Mouse (Mus musculus) thymus, postnatal 10 days (tissue): ENCODE data around the gene Klc4.

ENCODE experiments used
- DNase-seq, 2 experiments: peaks; one replicate each; pipeline ENCODE4 v3.0.0; 2021; ENCODE audit warnings: low spot score in 2 of 2

The Klc4 gene

DNA sequence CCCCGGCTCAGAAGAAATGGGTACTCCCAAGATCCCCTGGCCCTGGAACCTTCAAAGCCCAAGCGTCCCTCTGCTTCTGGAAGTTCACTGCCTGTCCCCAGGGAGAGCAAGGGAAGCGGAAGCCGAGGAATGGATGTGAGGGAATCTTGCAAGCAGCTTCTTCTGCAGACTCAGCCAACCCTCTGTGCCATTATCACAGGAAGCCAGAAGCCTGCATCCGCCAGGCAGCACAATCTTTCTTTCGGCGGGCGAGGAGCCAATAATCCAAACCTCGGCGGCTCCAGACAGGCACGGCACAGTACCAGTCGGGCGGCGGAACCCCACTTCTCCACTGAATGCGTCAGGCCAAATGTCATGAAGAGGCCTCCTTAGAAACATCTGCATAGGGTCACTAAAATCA, 24.5 kb downstream of the Klc4 start:
- DNase-seq = no peak

DNA sequence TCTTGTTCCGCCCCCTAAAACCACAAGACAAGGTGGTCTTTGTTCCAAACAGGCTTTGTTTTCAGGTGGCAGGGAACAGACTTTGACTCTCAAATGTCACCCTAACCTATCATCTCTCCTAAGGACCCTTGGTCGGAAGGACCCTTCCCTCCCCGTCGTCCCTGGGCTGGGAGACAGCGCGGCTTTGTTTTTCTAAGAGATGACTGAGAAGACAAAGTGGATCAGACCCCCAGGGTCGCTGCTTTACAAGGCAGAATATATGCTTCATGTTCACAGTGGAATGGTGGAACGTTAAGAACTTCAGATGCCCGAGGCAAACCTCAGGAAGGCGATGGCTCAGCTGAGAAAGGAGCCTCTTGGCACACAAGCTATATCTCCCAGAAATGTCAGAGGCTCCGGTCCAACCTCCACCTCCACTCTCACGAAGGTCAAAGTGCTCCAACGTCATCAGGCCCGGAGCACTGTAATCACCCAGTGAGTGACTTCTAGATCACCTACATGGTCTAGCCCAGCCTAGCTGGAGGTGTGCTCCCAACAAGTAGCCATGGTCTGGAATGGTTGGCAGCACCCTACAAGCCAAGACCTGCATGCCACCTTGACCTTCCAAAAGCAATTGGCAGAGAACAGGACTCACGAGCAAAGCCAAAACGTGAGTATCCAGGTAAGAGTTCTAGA, 26.0 kb downstream of the Klc4 start:
- DNase-seq = no peak

DNA sequence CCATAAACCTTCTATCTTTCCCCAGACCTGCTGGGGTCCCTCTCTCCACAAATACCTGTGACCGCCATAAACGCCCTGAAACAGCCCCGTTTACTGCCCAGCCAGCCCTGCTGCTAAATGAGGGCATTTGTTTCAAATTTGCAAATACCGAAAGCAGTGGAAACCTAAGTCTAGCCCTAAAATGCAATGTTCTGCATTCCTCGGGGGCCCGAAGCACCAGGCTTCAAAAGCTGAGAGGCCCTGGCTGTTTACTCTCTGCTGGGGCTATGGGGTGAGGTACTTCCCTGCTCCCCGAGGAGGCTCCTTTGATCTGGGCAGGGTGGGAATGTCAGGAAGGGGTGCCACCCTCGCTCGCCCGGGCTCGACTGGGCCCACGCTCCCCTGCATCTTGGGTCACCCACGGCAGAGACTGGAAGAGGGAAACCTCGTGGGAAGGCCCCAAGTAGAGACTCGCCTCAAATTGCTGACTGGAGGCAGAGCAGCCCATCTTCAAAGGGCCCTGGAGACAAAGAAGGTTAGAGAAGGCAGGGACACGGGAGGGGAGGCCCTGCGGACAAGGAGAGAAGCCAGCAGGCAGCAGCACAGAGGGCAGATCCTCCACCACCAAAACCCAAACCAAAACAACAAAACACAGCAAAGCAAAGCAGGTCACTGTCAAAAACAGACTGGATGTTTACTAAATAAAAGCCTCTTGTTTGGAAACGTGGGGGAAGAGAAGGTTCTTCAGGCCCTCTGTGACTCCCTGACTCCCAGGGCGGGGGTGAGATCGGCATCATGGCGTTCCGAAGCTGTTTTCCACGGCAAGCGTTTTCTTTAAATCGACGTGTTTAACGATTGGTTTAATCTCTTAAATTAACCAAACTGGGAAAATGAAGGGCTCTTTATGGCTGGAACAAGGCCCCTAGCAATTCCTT, 26.8 kb downstream of the Klc4 start:
- no peak for DNase-seq

DNA sequence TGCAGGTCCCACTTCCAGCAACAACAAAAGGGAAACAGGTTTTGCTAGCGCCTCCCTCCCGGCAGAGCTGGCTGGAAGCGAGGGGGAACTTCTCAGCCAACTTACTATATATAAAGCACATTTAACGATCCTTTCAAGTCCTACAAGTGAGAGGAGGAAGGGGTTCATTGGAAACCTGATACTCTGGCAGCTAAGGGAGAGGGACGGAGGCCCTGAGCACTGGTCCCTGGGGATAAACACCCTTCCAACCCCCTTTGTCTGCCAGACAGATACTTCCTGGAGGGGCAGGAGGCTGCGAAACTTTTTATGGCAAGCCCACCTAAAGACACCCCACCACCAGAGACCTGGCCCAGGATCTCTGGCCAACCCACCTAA, 27.4 kb downstream of the Klc4 start:
- DNase-seq = no peak

DNA sequence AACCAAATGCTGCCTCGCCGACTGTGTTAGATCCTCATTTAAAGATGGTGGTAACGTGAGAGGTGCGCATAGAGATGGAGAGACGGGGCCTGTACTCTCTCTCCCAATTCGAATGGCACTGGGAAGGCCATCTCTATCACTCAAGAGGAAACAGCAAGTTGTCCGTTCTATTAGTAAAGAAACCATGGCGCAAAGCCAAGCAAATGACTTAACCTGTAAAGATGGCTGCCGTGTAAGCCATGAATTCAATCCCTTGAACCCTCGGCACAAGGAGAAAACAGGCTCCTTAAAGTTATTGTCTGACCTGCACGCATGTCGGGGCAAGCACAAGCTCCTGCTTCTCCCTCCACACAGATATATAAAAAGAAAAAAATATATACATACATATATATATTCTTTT, 28.0 kb downstream of the Klc4 start:
- no peak for DNase-seq

DNA sequence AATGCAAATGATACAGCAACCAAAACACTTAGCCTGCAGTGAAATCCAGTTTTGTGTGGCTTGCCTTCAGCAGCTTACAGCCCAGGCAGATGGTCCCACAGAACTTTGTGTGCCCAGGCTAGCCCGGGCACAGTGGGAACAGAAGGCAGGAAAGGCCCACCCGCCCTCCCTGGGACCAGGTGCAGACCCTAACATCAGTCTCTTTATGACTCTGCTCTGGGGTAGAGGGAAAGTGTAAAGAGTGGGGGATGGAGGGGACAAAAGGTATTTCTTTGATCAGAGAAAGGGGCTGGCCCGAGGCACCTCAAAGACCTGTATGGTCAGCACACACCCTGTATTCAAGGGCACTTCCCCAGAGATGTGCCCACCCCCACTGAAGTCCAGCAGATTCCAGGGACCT, 32.6 kb downstream of the Klc4 start:
- no peak for DNase-seq

DNA sequence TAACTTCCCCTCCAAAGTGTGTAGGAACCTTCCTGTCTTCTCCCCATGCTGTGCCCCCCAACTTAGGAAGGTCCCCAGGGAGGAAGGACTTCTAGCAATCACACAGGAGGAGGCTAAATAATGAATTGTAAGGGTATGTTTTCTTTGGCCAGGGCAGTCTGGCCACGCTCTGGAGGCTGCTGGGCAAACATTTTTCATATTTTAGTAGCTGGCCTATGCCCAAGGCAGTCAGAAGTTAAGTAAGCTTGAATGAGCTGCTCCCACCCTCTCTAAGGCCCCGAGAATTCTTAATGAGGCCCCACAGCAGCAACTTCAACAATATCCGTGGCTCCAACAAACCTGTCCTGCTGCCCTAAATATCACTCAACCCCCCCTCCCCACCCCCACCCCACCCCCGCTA, 33.0 kb downstream of the Klc4 start:
- DNase-seq = no peak

DNA sequence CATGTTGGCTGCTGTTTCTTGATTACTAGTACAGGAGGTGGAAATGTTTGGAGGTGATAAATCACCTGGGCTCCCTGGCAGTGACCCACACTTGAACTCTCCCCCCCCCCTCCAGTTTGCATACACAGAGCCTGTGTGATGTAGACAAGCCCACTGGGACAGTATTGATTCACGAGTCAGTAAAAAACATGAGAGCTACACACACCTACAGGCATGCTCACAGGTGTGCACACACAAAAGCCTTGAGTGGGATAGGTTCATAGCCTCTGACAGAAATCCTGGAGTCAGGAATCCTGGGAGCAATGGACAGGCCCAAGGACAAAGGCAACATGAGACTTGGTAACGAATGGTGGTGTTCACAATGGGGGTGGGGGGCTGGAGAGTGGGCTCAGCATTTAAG, 33.6 kb downstream of the Klc4 start:
- no peak for DNase-seq

DNA sequence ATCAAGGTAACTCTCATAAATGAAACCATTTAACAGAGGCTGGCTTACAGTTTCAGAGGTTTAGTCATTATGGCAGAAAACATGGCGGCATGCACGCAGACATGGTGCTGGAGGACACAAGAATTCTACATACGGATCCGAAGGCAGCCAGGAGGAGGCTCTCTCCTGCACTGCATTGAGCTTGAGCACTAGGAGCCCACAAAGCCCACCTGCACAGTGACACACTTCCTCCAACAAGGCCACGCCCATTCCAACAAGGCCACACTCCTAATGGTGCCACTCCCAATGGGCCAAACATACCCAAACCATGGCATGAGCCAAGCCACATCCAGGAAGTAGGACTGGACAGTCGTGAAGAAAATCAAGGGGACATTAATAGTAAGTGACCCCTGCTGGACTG, 34.5 kb downstream of the Klc4 start:
- DNase-seq = no peak

DNA sequence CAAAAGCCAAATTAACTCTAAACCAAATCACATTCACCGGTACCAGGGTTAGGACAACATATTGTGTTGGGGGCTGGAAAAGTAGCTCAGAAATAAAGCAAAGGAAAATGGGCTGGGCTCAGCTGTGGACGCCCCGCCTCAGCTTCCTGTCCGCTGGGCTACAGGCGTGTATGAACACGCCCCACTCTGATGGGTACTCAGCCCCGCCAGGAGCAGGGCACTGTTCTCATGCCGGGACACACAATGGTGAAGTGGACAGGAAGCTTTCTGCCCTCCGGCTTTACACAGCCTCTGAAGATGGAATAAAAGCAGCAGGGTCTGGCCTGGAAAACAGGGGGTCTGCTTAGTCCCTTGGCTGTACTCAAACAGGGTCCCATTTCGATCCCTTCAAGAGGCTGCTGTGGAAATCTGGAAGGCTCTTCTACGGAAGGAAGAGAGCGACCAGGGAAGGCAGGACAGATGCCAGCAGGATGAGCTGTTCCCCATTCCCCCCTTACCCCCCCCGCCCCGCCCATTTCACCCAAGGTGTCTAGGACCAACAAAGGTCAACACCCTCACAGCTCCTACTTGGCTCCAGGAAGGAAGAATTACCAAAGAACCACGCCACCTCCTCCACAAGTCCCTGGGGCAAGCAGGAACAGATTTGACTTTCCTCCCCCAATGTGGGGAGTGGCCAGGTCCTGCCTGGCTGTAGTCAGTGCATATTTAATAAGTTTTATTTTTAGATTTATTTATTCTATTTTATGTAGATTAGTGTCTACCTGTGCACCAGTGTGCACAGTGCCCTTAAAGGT, 35.9 kb downstream of the Klc4 start:
- no peak for DNase-seq

DNA sequence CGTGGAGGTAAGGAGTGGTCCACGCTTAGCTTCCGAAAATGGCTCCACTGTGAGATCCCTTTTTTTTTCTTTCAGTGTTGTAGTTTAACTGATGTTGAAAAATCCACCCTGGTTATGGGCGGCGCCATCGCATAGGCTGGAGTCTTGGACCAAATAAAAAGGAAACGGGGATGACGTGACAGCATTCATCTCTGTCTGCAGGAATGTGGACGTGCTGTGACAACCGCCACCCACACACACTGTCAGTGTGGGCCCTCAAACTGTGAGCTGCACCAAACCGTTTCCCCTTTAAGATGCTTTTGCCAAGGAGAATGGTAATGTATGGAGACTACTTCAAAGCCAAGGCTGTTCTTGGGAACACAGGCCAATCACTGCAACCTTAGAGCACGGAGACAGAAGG, 39.8 kb downstream of the Klc4 start:
- no peak for DNase-seq

DNA sequence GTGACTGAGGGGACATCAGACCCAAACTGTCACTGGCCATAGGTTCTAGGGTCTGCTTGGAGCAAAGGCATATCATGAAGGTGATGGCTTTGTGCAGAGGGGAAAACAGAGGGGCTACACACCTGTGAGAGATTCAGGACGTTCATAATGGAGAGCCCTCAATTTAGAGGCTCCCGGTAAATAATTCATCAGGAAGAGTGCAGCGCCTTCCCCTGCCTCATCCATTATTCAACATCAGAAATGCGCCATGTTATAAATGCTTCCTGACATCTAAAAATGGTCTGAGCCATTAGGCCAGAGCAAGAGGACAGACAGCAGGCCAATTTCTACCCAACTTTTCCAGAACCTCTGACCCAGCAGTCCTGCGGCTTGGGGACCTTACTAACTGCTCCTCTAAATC, 40.7 kb downstream of the Klc4 start:
- no peak for DNase-seq

DNA sequence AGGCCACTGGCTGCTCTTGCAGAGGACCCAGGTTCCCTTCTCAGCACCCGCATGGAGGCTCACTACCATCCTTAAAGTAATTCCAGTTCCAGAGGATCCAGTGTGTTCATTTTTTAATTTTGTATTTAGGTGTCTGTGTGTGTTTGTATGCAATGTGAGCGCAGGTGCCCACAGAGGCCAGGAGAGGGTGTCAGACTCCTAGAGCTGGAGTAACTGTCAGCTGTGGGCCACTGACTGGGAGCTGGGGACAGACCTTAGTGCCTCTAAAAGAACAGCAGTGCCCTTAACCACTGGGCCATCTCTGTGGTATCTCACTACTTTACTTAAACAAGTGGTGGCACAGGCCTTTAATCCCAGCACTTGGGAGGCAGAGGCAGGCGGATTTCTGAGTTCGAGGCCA, 42.6 kb downstream of the Klc4 start:
- no peak for DNase-seq

DNA sequence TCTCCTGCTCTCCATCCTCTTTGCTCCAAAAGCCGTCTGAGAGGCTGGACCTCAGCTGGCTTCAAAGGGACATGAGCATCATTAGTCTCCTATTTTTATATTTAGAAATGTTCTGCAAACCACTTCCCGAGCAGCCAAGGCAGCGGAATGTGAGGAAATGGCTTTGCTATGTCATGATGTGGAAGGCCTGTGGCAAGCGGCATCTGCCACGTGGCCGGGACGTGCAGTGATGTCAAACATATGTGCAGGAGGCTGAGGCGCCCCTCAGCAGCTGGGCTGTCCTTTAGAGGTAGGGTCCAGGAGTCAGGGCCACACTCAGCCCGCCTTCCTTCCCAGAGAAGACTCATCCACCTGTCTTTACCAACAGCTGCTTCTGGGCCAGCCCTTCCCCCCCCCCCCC, 43.6 kb downstream of the Klc4 start:
- DNase-seq = no peak

DNA sequence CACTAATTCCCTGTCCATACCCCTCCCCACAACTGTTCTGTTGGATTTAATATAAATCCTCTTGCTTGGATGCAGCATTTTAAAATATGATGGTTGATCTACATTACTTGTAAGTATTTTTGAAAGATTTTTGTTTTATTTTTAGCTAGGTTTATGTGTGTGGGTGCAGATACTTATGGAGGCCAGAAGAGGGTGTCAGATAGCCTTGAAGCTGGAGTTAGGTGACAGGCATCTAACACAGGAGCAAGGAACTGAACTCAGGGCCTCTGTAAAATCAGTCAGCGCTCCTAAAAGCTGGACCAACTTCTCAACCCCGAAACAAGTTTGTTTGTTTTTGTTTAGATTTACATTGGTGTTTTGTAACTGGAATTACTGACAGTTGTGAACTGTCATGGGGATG, 45.3 kb downstream of the Klc4 start:
- DNase-seq = no peak

DNA sequence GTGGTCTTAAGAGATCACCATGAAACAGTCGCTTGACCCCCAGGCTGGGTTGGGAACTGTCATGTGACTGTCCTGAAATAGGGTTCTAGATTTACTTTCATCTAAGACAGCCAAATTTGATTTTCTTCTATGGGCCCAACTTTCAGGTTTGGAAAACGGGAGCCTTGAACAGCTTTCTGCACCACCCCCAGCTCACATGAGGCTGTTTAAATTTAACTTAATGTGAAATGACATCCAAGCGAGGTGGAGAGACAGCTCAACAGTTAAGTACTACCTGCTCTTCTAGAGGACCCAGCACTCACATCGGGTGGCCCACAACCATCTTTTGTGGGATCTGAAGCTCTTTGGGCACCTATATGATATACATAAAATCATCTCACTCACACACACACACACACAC, 46.9 kb downstream of the Klc4 start:
- no peak for DNase-seq

DNA sequence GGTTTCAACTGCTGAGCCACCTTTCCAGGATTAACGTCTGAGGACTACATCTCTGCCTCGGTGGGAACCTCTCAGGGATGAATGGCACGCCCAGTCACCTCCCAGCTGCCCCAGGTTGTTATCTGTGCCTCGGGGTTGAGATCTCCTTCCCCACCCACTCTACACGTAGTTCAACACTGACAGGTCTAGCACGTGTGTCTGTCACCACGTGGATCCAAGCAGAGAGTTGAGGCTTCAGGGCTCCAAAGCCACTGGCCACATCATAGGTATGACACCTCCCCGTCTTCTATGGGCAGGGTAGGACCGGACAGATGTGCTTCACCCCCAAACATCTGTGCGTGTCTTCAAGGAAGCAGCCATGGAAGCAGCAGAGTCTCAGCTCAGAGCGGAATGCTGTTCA, 47.9 kb downstream of the Klc4 start:
- DNase-seq = no peak

DNA sequence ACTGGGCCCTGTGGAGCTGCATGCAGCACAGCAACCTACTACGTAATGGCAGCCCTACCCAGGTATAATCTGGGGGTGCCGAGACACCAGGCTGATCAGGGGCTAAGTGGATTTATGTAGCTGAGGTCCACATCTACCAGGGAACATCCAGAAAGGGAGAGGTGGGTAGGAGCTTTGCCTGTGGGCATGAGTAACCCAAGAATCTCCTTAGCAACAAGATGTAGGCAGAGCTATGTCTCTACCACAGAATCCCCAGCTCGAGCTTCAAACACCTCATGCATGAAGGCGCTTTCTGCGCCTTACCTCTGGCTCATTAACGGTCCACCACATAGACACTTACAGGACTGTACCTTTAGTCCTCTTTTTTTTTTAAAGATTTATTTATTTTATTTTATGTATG, 50.5 kb downstream of the Klc4 start:
- no peak for DNase-seq

DNA sequence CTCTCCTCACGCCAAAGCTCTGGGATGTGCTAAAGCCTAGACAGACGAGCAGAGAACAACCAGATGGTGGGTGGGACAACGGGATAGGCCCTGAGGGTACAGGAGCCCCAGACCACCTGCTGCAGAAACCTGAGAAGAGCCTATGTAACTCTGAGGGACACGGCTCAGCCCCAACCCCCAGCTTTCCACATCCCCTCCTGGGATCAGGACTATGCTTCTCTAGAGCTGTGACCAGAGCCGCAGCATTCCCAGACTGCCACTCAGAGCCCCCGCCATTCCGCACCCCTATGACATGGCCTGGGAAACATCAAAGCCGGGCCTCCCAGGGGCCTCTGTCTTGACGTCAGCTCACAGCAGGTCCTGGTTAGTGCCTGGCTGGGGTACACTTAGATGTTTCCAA, 51.2 kb downstream of the Klc4 start:
- DNase-seq = no peak

DNA sequence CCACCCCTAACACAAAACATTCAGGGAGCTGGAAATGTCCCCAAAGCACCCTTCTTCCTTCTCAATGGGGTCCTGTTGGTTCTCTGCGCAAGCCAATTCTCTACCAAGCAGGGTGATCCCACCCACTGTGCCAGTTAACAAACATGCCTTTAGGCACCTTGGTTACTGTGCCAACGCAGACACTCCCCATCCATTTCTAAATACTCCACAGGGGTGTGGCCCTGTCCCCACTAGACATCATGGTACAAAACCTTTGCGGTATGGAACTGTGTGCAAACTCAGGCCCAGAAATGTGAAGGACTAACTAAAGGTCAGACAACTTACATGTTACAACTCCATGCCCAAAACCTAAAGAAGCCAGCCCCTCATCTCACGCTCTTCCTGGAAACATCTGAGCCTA, 52.7 kb downstream of the Klc4 start:
- no peak for DNase-seq

DNA sequence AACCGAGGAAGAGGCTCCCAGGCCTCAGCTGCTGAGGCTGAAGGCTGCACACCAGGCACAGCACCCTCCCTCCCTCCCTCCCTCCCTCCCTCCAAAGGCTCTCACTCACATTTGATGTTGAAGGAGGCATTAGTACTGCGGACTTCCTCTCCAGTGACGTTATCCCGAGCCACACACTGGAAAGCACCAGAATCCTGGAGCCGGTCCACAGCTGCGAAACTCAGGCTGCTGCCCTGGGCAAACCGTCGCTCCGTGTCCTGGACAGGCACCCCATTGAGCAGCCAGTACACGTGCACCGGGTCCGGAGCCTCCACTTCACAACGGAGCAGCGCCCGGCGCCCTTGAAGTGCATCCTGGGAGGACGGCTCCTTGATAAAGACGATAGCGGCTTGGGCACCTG, 54.4 kb downstream of the Klc4 start:
- DNase-seq = no peak

DNA sequence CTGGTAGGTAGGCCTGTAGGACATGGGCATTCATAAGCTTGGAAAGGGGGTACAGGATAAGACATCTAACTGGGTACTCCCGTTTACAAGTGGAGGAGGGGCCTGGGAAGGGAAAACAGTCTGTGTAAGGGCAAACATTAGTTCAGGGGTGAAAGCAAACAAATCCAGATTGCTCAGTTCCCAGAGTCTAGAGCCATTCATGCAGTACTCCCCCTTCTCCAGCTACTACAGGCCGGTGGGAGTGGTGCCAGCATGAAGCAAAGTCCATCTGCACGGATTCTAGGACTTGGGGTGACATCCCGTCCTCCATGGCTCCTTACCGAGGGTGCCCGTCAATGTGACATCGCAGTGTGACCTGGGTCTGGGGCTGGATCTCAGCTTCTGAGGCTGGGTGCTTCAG, 55.4 kb downstream of the Klc4 start:
- no peak for DNase-seq
